Mouse (Mus musculus) spleen, adult 2 months (tissue): ENCODE results near the gene Tmem54.

Experiments used
- CTCF ChIP-seq: fragments of 200-500 bp; IDR thresholded peaks from 2 replicates; pipeline ENCODE4 v1.5.1; 2011; ENCODE audit warnings: mild to moderate bottlenecking, inconsistent platforms; ENCODE audit not compliant: insufficient read depth, insufficient read length, insufficient replicate concordance; ENCODE audit errors: extremely low read depth
- POLR2A ChIP-seq: fragments of 200-500 bp; IDR thresholded peaks from 2 replicates; pipeline ENCODE4 v1.6.1; 2011; ENCODE audit warnings: low read depth, low read length, inconsistent platforms

GRCm38 (mm10) chr4:129137392-129138321, 32.3 kb downstream of the Tmem54 start:
- TF ChIP-seq CTCF (no peak), POLR2A (no peak)
